Mouse (Mus musculus) limb, embryonic 11.5 days (tissue): ENCODE data around the gene Mesd. TPM values are rescaled to one million over a fixed set of nuclear protein-coding genes. Genes with fewer than 3 reads are reported as not detected.
A peak's percentile ranks its signal among the peaks of the same experiment; 100 is the strongest.

Source experiments
- ATAC-seq: fragments of 200-750 bp; cut with Nextera tagmentation; 2 replicates; pipeline ENCODE4 v1.8.0; 2017; ENCODE audit warnings: low read depth; ENCODE audit not compliant: insufficient number of reproducible peaks, low FRiP score, low TSS enrichment
- DNase-seq: peaks from one replicate; pipeline ENCODE4 v3.0.0-alpha.2; 2015; ENCODE audit warnings: low spot score
- H3K27ac ChIP-seq: fragments of 300-500 bp; sonication (generic); replicated peaks from 2 replicates; pipeline ENCODE4 v1.5.1; 2014; ENCODE audit warnings: low read depth, mild to moderate bottlenecking, low read length
- H3K27me3 ChIP-seq: fragments of 300-500 bp; sonication (generic); 2 replicates; pipeline ENCODE4 v1.6.1; 2014; ENCODE audit warnings: mild to moderate bottlenecking, low read length, mixed read lengths; ENCODE audit not compliant: control insufficient read depth, insufficient read depth
- H3K36me3 ChIP-seq: fragments of 300-500 bp; sonication (generic); 2 replicates; pipeline ENCODE4 v1.6.1; 2014; ENCODE audit warnings: mild to moderate bottlenecking, low read length, moderate library complexity, mixed read lengths; ENCODE audit not compliant: control insufficient read depth, insufficient read depth
- H3K4me1 ChIP-seq: fragments of 300-500 bp; sonication (generic); 2 replicates; pipeline ENCODE4 v1.6.1; 2014; ENCODE audit warnings: low read length, mixed read lengths; ENCODE audit not compliant: control insufficient read depth, insufficient read depth
- H3K4me2 ChIP-seq: fragments of 300-500 bp; sonication (generic); 2 replicates; pipeline ENCODE4 v1.6.1; 2014; ENCODE audit warnings: low read depth, mild to moderate bottlenecking, moderate library complexity; ENCODE audit not compliant: severe bottlenecking
- H3K4me3 ChIP-seq: fragments of 300-500 bp; sonication (generic); 2 replicates; pipeline ENCODE4 v1.5.1; 2014; ENCODE audit warnings: low read depth, low read length
- H3K9ac ChIP-seq: fragments of 300-500 bp; sonication (generic); 2 replicates; pipeline ENCODE4 v1.6.1; 2014; ENCODE audit warnings: mild to moderate bottlenecking, low read length
- H3K9me3 ChIP-seq: fragments of 300-500 bp; sonication (generic); 2 replicates; pipeline ENCODE4 v1.6.1; 2016; ENCODE audit warnings: low read length; ENCODE audit not compliant: control insufficient read depth
- WGBS: fragments of 180-500 bp; shearing (Covaris S2); extraction: QIAGEN DNeasy Blood & Tissue Kit; methylation state at CpG from one replicate; pipeline ENCODE4 v1.1.7; 2014; 5-methylcytosine and 5-hydroxymethylcytosine counted together
- polyA plus RNA-seq: library from polyadenylated mRNA; unstranded; fragments of >200 nt; fragmentation: Nextera tagmentation; extraction: Ambion mirVana; gene quantifications from 2 replicates; pipeline ENCODE4 v1.2.1, GENCODE M21; 2014

Mesd gene
- polyA plus RNA-seq, 1 experiment from 2014 or later, result 87.0 TPM

DNA sequence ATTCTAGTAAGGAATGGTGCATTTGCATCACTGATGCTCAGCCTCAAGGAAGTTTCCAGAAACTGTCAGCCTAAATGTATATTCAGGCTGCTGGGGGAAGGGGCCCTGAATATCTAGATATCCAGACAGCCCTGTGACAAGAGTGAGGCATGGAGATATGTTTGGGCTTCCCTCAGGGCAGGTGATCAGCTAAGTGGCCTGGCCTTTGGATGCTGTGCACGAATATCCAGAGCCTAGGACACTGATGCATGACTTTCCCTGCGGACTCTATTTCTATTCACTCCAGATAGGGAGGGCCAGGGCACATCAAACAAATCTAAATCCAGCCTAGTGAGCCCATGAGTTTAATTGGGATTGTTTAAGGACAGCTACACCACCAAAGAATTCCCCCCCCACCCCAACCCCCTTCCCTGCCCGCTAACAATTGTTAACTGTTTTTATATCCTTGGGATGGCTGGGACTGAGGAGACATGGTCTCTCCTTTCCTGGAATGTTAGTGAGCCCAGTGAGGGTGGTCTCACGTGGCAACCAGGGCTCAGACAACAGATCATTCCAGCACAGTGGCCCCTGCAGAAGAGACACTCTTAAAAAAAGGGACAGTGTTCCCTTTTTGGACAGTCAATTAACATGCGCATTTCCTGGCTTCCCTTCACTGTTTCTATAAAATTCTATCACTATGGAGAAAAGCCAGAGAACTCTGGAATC, 14.3 kb upstream of the Mesd start:
- no peak overlapping the region for H3K4me2 ChIP-seq
- no peak overlapping the region for H3K27ac ChIP-seq
- no peaks in the 10 kb centered on the region for H3K9me3 ChIP-seq
- H3K27me3 ChIP-seq, result no peaks in the 10 kb centered on the region
- no peaks in the 10 kb centered on the region for H3K36me3 ChIP-seq
- no peak overlapping the region for H3K9ac ChIP-seq
- H3K4me1 ChIP-seq, result no peaks in the 10 kb centered on the region
- no peak for ATAC-seq
- 48% methylated on average over 5 of the region's 5 CpGs for WGBS
- no peak for DNase-seq
- no peak overlapping the region for H3K4me3 ChIP-seq

DNA sequence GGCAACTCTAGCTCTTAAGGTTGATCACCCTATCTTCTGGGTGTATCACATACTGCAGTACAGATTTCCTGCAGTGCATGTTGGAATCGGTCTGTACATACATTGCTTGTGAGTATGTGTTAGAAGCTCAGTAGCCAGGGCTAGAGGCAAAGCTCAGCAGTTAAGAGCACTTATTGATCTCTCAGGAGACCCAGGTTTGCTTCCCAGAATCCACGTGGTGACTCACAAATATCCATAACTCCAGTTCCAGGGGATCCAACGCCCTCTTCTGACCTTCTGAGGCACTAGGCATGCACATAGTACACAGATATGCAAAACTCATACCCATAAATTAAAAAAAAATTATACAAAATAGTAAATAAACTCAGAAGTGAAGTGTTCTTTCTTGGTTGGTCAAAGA, 7.2 kb upstream of the Mesd start:
- WGBS, result 85% methylated on average over 3 of the region's 3 CpGs
- Histone ChIP-seq H3K4me3 (no peak overlapping the region), H3K9me3 (no peaks in the 10 kb centered on the region), H3K27me3 (no peaks in the 10 kb centered on the region), H3K4me2 (no peak overlapping the region), H3K36me3 (0 out of 2 replicates have a peak, but pooled peaks cover 1% of the 10 kb centered on the region), H3K9ac (no peak overlapping the region), H3K27ac (no peak overlapping the region), H3K4me1 (peaks cover 22% of the 10 kb centered on the region)
- no peak for DNase-seq
- no peak for ATAC-seq

- ATAC-seq, result no peak
- Histone ChIP-seq H3K4me2 (no peak overlapping the region), H3K27ac (no peak overlapping the region), H3K4me3 (no peak overlapping the region), H3K9me3 (no peaks in the 10 kb centered on the region), H3K4me1 (peaks cover 29% of the 10 kb centered on the region), H3K27me3 (no peaks in the 10 kb centered on the region), H3K36me3 (0 out of 2 replicates have a peak, but pooled peaks cover 2% of the 10 kb centered on the region), H3K9ac (no peak overlapping the region)
- whole genome bisulfite sequencing, result 37% methylated on average over 5 of the region's 5 CpGs
- DNase-seq, result peak; percentile 28
Measured at GRCm38 (mm10) chr7:83878676-83879448, 5.4 kb upstream of the Mesd start.

GRCm38 (mm10) chr7:83882150-83882632, 2.1 kb upstream of the Mesd start:
- no peak overlapping the region; the same call in 1 of the 2 replicates for H3K9ac ChIP-seq
- H3K27me3 ChIP-seq, result no peaks in the 10 kb centered on the region
- 89% methylated on average over 35 of the region's 35 CpGs for WGBS
- H3K9me3 ChIP-seq, result no peaks in the 10 kb centered on the region
- ATAC-seq (no peak), DNase-seq (no peak)
- H3K36me3 ChIP-seq, result peaks cover 2% of the 10 kb centered on the region; the same call in 1 of the 2 replicates
- H3K4me1 ChIP-seq, result peaks cover 37% of the 10 kb centered on the region
- H3K4me3 ChIP-seq, result peak overlapping the region; percentile 58
- no peak overlapping the region for H3K27ac ChIP-seq
- peak overlapping the region; percentile 69 for H3K4me2 ChIP-seq

- H3K4me1 ChIP-seq, result peaks cover 37% of the 10 kb centered on the region
- H3K4me2 ChIP-seq, result peak overlapping the region; percentile 69
- H3K27ac ChIP-seq, result peak overlapping the region; percentile 97
- H3K9me3 ChIP-seq, result no peaks in the 10 kb centered on the region
- ATAC-seq (no peak; the same call in 1 of the 2 replicates), DNase-seq (peak; percentile 62)
- WGBS, result 20% methylated on average over 51 of the region's 56 CpGs
- peak overlapping the region; percentile 90 for H3K9ac ChIP-seq
- no peaks in the 10 kb centered on the region for H3K27me3 ChIP-seq
- peaks cover 2% of the 10 kb centered on the region; the same call in 1 of the 2 replicates for H3K36me3 ChIP-seq
- peak overlapping the region; percentile 58 for H3K4me3 ChIP-seq
Measured at GRCm38 (mm10) chr7:83882633-83883275, 1.5 kb upstream of the Mesd start.

GRCm38 (mm10) chr7:83883276-83884020, 818 bp upstream of the Mesd start:
- Histone ChIP-seq H3K4me1 (peaks cover 31% of the 10 kb centered on the region), H3K4me2 (peak overlapping the region; percentile 69), H3K27me3 (no peaks in the 10 kb centered on the region), H3K27ac (peak overlapping the region; percentile 97), H3K9me3 (no peaks in the 10 kb centered on the region), H3K4me3 (peak overlapping the region; percentile 58), H3K9ac (peak overlapping the region; percentile 90), H3K36me3 (peaks cover 2% of the 10 kb centered on the region; the same call in 1 of the 2 replicates)
- ATAC-seq (peak; percentile 70), DNase-seq (peak; percentile 75)
- under 1% methylated on average over 74 of the region's 91 CpGs for WGBS

- Histone ChIP-seq H3K27ac (peak overlapping the region; percentile 97), H3K4me2 (peak overlapping the region; percentile 69), H3K9ac (peak overlapping the region; percentile 90), H3K27me3 (no peaks in the 10 kb centered on the region), H3K9me3 (no peaks in the 10 kb centered on the region), H3K4me3 (peak overlapping the region; percentile 58), H3K36me3 (peaks cover 2% of the 10 kb centered on the region; the same call in 1 of the 2 replicates), H3K4me1 (peaks cover 19% of the 10 kb centered on the region)
- WGBS, result 49% methylated on average over 6 of the region's 6 CpGs
- DNase-seq, result peak; percentile 29
- no peak; the same call in 1 of the 2 replicates for ATAC-seq
Measured at GRCm38 (mm10) chr7:83884921-83885532, 761 bp downstream of the Mesd start.
